Mouse (Mus musculus): ENCODE measurements around the gene 2010109A12Rik.

GRCm38 (mm10) chr5:93262751-93263150 is 56.4 kb downstream of the 2010109A12Rik start:
- TF ChIP-seq HCFC1 (IDR thresholded peaks at IDR 0.05; ENCODE audit: borderline replicate concordance, insufficient read depth, low read length) (no peak), ZNF384 (IDR thresholded peaks at IDR 0.05; ENCODE audit: low read depth, low read length) (no peak), CHD2 (IDR thresholded peaks at IDR 0.05; ENCODE audit: low read depth, low read length) (no peak), ZC3H11A (IDR thresholded peaks at IDR 0.05; ENCODE audit: borderline replicate concordance, low read depth, low read length) (no peak), MAFK (IDR thresholded peaks at IDR 0.05; ENCODE audit: insufficient read depth, low read depth, low read length) (no peak)

All from ES-E14 (cell line).